Mouse (Mus musculus) intestine, embryonic 16.5 days (tissue): ENCODE measurements around the gene Lrrc41. TPM values are rescaled to one million over a fixed set of nuclear protein-coding genes. Genes with fewer than 3 reads are reported as not detected.

ENCODE experiments used
- ATAC-seq: fragments of 200-750 bp; cut with Nextera tagmentation; 2 replicates; pipeline ENCODE4 v1.8.0; 2017; ENCODE audit warnings: moderate TSS enrichment, moderate library complexity
- H3K27ac ChIP-seq: fragments of 300-500 bp; sonication (generic); 2 replicates; pipeline ENCODE4 v1.5.1; 2014; ENCODE audit warnings: mild to moderate bottlenecking, low read length
- H3K27me3 ChIP-seq: fragments of 300-500 bp; sonication (generic); replicated peaks from 2 replicates; pipeline ENCODE4 v1.6.1; 2014; ENCODE audit warnings: low read length, control low read depth, mixed read lengths; ENCODE audit not compliant: control insufficient read depth, insufficient read depth
- H3K36me3 ChIP-seq: fragments of 300-500 bp; sonication (generic); 2 replicates; pipeline ENCODE4 v1.6.1; 2014; ENCODE audit warnings: low read length, control low read depth; ENCODE audit not compliant: control insufficient read depth, insufficient read depth
- H3K4me1 ChIP-seq: fragments of 300-500 bp; sonication (generic); 2 replicates; pipeline ENCODE4 v1.6.1; 2014; ENCODE audit warnings: low read length, control low read depth, mixed read lengths; ENCODE audit not compliant: control insufficient read depth, insufficient read depth
- H3K4me2 ChIP-seq: fragments of 300-500 bp; sonication (generic); 2 replicates; pipeline ENCODE4 v1.6.1; 2014; ENCODE audit warnings: low read depth, low read length, control low read depth
- H3K4me3 ChIP-seq: fragments of 300-500 bp; sonication (generic); 2 replicates; pipeline ENCODE4 v1.5.1; 2014; ENCODE audit warnings: mild to moderate bottlenecking, low read length
- H3K9ac ChIP-seq: fragments of 300-500 bp; sonication (generic); 2 replicates; pipeline ENCODE4 v1.6.1; 2014; ENCODE audit warnings: low read depth, low read length
- H3K9me3 ChIP-seq: fragments of 300-500 bp; sonication (generic); 2 replicates; pipeline ENCODE4 v1.6.1; 2016; ENCODE audit warnings: low read length, control low read depth; ENCODE audit not compliant: control insufficient read depth
- WGBS: fragments of 180-500 bp; shearing (Covaris S2); extraction: QIAGEN DNeasy Blood & Tissue Kit; methylation state at CpG from one replicate; pipeline ENCODE4 v1.1.7; 2014; 5-methylcytosine and 5-hydroxymethylcytosine counted together
- polyA plus RNA-seq: library from polyadenylated mRNA; unstranded; fragments of >200 nt; fragmentation: Nextera tagmentation; extraction: Ambion mirVana; gene quantifications from 2 replicates; pipeline ENCODE4 v1.2.1, GENCODE M21; 2015

Lrrc41 gene
- polyA plus RNA-seq, 1 experiment from 2014 or later, result 77.4 TPM

DNA sequence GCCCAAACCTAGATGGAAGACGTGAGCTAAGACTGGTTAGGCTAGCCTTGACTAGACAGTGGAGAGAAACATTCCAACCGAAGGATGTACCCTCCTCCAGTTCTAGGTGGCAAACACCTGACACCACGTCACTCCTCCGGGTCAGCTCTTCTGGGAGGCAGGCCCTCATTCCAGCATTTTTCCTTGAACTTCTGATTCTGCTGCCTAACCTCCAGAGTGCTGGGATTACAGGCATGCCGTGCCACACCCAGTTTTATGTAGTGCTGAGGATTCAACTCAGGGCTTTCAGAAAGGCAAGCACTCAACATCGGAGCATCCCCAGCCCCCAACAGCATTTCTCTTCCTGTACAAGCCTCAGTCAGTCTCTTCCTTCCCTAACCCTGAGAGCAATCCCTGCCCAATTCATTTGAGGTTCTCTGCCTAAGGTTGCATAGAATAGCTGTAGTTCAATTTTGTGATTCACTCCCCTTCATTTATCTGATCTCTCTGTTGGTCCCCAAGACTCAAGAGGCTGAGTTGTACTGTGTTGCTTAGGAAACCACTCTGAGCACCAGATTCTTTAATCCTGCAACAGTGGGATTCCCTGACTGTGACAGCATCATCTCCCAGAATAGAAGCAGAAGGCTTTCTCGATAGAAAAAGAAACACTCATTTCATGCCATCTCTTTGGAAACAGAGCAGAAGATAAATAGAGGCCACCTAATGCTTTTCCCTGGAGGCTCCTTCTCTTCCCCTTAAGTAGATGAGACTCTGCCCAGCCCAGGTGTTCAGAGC, 65.9 kb downstream of the Lrrc41 start:
- H3K4me3 ChIP-seq, result no peak overlapping the region
- no peaks in the 10 kb centered on the region for H3K36me3 ChIP-seq
- H3K27ac ChIP-seq, result no peak overlapping the region
- no peaks in the 10 kb centered on the region for H3K9me3 ChIP-seq
- WGBS, result 77% methylated on average over 7 of the region's 7 CpGs
- no peaks in the 10 kb centered on the region for H3K27me3 ChIP-seq
- no peak overlapping the region for H3K4me2 ChIP-seq
- peaks cover 19% of the 10 kb centered on the region for H3K4me1 ChIP-seq
- no peak overlapping the region for H3K9ac ChIP-seq
- ATAC-seq, result no peak

DNA sequence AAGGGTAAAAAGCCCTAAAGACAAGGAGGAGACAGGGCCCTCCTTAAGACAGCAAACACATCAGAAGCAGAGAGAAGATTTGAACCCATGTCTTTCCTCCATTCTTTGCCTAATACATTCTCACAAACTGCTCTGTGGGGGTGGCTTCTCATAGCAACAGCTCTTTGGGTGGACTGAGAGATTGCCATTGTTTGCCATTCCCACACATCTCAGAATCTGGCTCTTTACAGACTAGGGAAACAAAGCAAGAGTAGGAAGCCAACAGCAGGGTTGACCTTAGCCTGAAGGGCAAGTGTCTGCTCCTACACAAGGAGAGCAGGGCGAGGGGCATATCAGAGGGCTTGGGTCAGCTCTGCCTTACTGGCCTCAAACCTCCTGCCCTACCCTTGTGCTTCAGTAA, 66.7 kb downstream of the Lrrc41 start:
- Histone ChIP-seq H3K36me3 (no peaks in the 10 kb centered on the region), H3K27ac (no peak overlapping the region), H3K4me2 (no peak overlapping the region), H3K9ac (no peak overlapping the region), H3K4me1 (peaks cover 18% of the 10 kb centered on the region), H3K9me3 (no peaks in the 10 kb centered on the region), H3K27me3 (no peaks in the 10 kb centered on the region), H3K4me3 (no peak overlapping the region)
- no peak for ATAC-seq
- 77% methylated on average over 1 of the region's 1 CpGs for WGBS

DNA sequence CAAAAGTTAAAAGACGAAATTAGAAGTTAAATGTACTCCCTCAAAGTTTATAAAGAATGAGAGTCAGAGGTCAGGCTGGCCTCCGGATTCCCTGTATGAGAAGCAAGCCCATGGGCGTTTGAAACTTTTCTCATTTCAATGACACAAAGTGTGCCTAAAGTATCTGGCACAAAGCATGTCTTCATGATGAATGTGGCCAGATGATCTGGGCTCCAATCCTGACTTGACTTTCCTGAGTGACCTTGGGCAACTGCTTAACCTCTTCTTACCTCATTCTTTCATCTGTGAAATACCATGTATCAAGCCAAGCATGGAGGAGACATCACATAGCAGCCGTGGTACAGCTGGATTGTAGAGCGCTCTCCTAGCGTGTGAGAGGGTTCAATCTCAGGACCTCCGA, 67.2 kb downstream of the Lrrc41 start:
- H3K9me3 ChIP-seq, result no peaks in the 10 kb centered on the region
- H3K9ac ChIP-seq, result no peak overlapping the region
- no peak overlapping the region for H3K4me2 ChIP-seq
- H3K36me3 ChIP-seq, result no peaks in the 10 kb centered on the region
- 80% methylated on average over 7 of the region's 7 CpGs for WGBS
- ATAC-seq, result no peak
- no peak overlapping the region for H3K27ac ChIP-seq
- no peak overlapping the region for H3K4me3 ChIP-seq
- no peaks in the 10 kb centered on the region for H3K27me3 ChIP-seq
- H3K4me1 ChIP-seq, result peaks cover 12% of the 10 kb centered on the region

DNA sequence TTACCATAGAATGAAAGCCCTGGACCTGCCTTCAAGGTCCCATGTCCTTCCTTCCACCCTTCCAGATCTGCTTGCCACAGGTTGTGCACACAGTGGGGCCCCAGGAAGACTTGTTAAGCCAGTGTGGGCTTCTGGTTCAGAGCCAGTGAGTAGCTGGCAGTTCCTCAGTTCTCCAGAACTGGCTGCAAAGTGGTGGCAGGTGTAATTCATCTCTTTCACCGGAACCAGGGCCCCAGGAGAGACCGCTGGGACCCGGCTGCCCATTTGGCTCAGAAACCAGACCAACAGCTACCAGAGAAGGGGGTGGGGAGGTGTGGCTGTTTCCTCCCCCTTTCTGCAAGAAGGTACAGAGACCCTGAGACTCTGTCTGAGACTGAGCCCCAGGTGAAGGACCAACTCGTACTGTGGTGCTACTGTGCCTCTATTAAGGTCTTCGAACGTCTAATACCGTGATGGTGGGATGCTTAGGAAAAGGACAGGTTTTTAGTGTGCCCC, 68.3 kb downstream of the Lrrc41 start:
- WGBS, result 19% methylated on average over 7 of the region's 7 CpGs
- H3K4me2 ChIP-seq, result peak overlapping the region; percentile 99
- no peaks in the 10 kb centered on the region for H3K9me3 ChIP-seq
- H3K27me3 ChIP-seq, result no peaks in the 10 kb centered on the region
- peak overlapping the region; percentile 74 for H3K4me3 ChIP-seq
- H3K36me3 ChIP-seq, result no peaks in the 10 kb centered on the region
- H3K4me1 ChIP-seq, result peaks cover 10% of the 10 kb centered on the region
- H3K9ac ChIP-seq, result peak overlapping the region; percentile 81; the same call in 1 of the 2 replicates
- ATAC-seq, result 0 out of 2 replicates have a peak, but pooled peaks have one; percentile 25
- H3K27ac ChIP-seq, result no peak overlapping the region

DNA sequence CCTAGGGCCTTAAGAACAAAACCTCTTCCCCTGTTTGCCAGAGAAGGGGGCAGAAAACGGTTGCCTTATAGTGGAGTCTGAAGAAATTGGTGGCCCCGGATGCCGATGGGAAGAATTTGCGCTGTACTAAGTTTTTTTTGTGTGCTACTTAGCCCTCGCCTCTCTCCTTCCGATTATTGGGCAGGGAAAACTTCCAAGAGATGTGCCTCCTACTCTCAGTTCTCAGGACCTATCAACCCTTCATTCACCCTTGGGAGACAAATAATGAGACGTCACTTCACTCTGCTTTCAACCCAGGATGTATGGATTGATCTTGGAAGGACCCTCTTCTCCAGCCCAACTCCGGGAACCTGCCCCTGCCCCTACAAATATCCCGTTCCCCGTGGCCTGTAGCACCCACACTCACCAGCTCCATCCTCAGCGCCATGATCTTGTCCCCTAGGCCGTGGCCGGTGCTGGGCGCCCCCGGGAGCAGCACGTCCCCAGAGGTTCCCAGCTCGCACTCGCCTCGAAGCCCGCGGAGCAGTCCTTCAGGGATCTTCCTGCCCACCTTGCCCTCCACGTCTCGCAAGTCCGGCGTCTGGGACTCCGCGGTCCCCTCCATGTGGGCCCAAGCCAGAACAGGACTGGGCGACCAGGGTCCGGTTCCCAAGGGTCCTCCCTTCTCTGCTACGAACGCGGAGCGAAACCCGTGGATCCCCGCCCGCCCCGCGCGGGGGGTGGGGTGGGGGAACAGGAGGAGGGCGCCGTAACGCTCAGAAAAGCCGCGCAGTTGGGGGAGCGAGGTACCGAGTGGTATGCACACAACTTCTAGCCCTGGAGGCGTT, 69.0 kb downstream of the Lrrc41 start:
- Histone ChIP-seq H3K4me3 (peak overlapping the region; percentile 74), H3K27ac (no peak overlapping the region), H3K9me3 (no peaks in the 10 kb centered on the region), H3K27me3 (no peaks in the 10 kb centered on the region), H3K9ac (peak overlapping the region; percentile 81), H3K36me3 (no peaks in the 10 kb centered on the region), H3K4me2 (peak overlapping the region; percentile 99), H3K4me1 (peaks cover 10% of the 10 kb centered on the region)
- ATAC-seq, result peak; percentile 79
- under 1% methylated on average over 43 of the region's 47 CpGs for WGBS

Other genes with a start within 250 kb of the Lrrc41 start
- gene Mob3c, start 247.2 kb upstream of the Lrrc41 start, polyA plus RNA-seq, result 15.7 and 18.2 TPM in 2 replicates
- gene Mknk1, start 236.1 kb upstream of the Lrrc41 start, polyA plus RNA-seq, result 29.4 and 30.1 TPM in 2 replicates
- not detected in 2 replicates for gene Kncn, start 190.9 kb upstream of the Lrrc41 start, polyA plus RNA-seq
- not detected in 2 replicates for gene 6430628N08Rik, start 184.6 kb upstream of the Lrrc41 start, polyA plus RNA-seq
- gene Dmbx1, start 135.3 kb upstream of the Lrrc41 start, polyA plus RNA-seq, result not detected in 2 replicates
- gene Faah, start 57.3 kb upstream of the Lrrc41 start, polyA plus RNA-seq, result 83.7 and 108 TPM in 2 replicates
- 39.8 and 41.7 TPM in 2 replicates for gene Nsun4, start 21.4 kb upstream of the Lrrc41 start, polyA plus RNA-seq
- 745 and 751 TPM in 2 replicates for gene Uqcrh, start 198 bp upstream of the Lrrc41 start, polyA plus RNA-seq
- 21.7 and 24.4 TPM in 2 replicates for gene Rad54l, start 48.4 kb downstream of the Lrrc41 start, polyA plus RNA-seq
- gene Pomgnt1, start 48.6 kb downstream of the Lrrc41 start, polyA plus RNA-seq, result 35.2 and 39.9 TPM in 2 replicates
- 1.1 and 1.4 TPM in 2 replicates for gene Lurap1, start 76.1 kb downstream of the Lrrc41 start, polyA plus RNA-seq
- gene Tspan1, start 92.3 kb downstream of the Lrrc41 start, polyA plus RNA-seq, result 48.9 and 52.5 TPM in 2 replicates
- not detected in 2 replicates for gene 1700042G07Rik, start 98.1 kb downstream of the Lrrc41 start, polyA plus RNA-seq
- gene Gm49337, start 98.1 kb downstream of the Lrrc41 start, polyA plus RNA-seq, result not detected in 2 replicates
- 4.4 and 4.8 TPM in 2 replicates for gene Pik3r3, start 146.3 kb downstream of the Lrrc41 start, polyA plus RNA-seq